Mouse (Mus musculus) heart, embryonic 12.5 days (tissue): ENCODE data around the gene Lrrc75b. TPM values are rescaled to one million over a fixed set of nuclear protein-coding genes. Genes with fewer than 3 reads are reported as not detected.

Experiments
- ATAC-seq: fragments of 200-750 bp; cut with Nextera tagmentation; 2 replicates; pipeline ENCODE4 v1.8.0; 2017; ENCODE audit warnings: moderate TSS enrichment, moderate library complexity; ENCODE audit not compliant: insufficient number of reproducible peaks, low FRiP score
- H3K27ac ChIP-seq: fragments of 300-500 bp; sonication (generic); 2 replicates; pipeline ENCODE4 v1.5.1; 2016; ENCODE audit warnings: mild to moderate bottlenecking, moderate library complexity; ENCODE audit not compliant: poor library complexity, severe bottlenecking
- H3K27me3 ChIP-seq: fragments of 300-500 bp; sonication (generic); replicated peaks from 2 replicates; pipeline ENCODE4 v1.6.1; 2016; ENCODE audit warnings: mild to moderate bottlenecking, moderate library complexity
- H3K36me3 ChIP-seq: fragments of 300-500 bp; sonication (generic); 2 replicates; pipeline ENCODE4 v1.6.1; 2016; ENCODE audit warnings: mild to moderate bottlenecking, moderate library complexity
- H3K4me1 ChIP-seq: fragments of 300-500 bp; sonication (generic); replicated peaks from 2 replicates; pipeline ENCODE4 v1.6.1; 2016; ENCODE audit warnings: mild to moderate bottlenecking
- H3K4me2 ChIP-seq: fragments of 300-500 bp; sonication (generic); 2 replicates; pipeline ENCODE4 v1.6.1; 2016; ENCODE audit warnings: mild to moderate bottlenecking, moderate library complexity
- H3K4me3 ChIP-seq: fragments of 300-500 bp; sonication (generic); 2 replicates; pipeline ENCODE4 v1.5.1; 2016; ENCODE audit warnings: mild to moderate bottlenecking
- H3K9ac ChIP-seq: fragments of 300-500 bp; sonication (generic); 2 replicates; pipeline ENCODE4 v1.6.1; 2016; ENCODE audit warnings: mild to moderate bottlenecking, moderate library complexity
- H3K9me3 ChIP-seq: fragments of 300-500 bp; sonication (generic); replicated peaks from 2 replicates; pipeline ENCODE4 v1.6.1; 2016; ENCODE audit warnings: mild to moderate bottlenecking, moderate library complexity
- WGBS: fragments of 180-500 bp; shearing (Covaris S2); methylation state at CpG from one replicate; pipeline ENCODE4 v1.1.7; 2016; 5-methylcytosine and 5-hydroxymethylcytosine counted together
- polyA plus RNA-seq: library from polyadenylated mRNA; unstranded; fragments of >200 nt; fragmentation: Nextera tagmentation; extraction: Ambion mirVana; gene quantifications from 2 replicates; pipeline ENCODE4 v1.2.1, GENCODE M21; 2016

Lrrc75b gene
- polyA plus RNA-seq, 1 experiment from 2014 or later, result 1.6 TPM

- 0 out of 2 replicates have a peak overlapping the region, but pooled peaks have one; percentile 31 for H3K27ac ChIP-seq
- peaks cover 35% of the 10 kb centered on the region for H3K27me3 ChIP-seq
- H3K4me3 ChIP-seq, result no peak overlapping the region
- no peaks in the 10 kb centered on the region for H3K36me3 ChIP-seq
- ATAC-seq, result no peak
- WGBS, result 36% methylated on average over 9 of the region's 9 CpGs
- H3K9me3 ChIP-seq, result no peaks in the 10 kb centered on the region
- no peak overlapping the region for H3K9ac ChIP-seq
- peaks cover 36% of the 10 kb centered on the region for H3K4me1 ChIP-seq
- peak overlapping the region; percentile 16 for H3K4me2 ChIP-seq
These were observed 4.1 kb downstream of the Lrrc75b start for GRCm38 (mm10) chr10:75556026-75556425.

GRCm38 (mm10) chr10:75555557-75555956, 4.6 kb downstream of the Lrrc75b start:
- Histone ChIP-seq H3K4me3 (no peak overlapping the region), H3K4me1 (peaks cover 36% of the 10 kb centered on the region), H3K36me3 (no peaks in the 10 kb centered on the region), H3K27ac (no peak overlapping the region), H3K4me2 (peak overlapping the region; percentile 16; the same call in 1 of the 2 replicates), H3K27me3 (peaks cover 31% of the 10 kb centered on the region), H3K9ac (no peak overlapping the region), H3K9me3 (no peaks in the 10 kb centered on the region)
- no peak for ATAC-seq
- WGBS, result 62% methylated on average over 6 of the region's 6 CpGs

- no peaks in the 10 kb centered on the region for H3K36me3 ChIP-seq
These were observed 6.0 kb downstream of the Lrrc75b start for GRCm38 (mm10) chr10:75554090-75554489.

GRCm38 (mm10) chr10:75552701-75553450, 7.3 kb downstream of the Lrrc75b start:
- peaks cover 7% of the 10 kb centered on the region for H3K27me3 ChIP-seq

More at GRCm38 (mm10) chr10:75554090-75554489, 6.0 kb downstream of the Lrrc75b start:
- 84% methylated on average over 8 of the region's 8 CpGs for WGBS
- Histone ChIP-seq H3K9me3 (no peaks in the 10 kb centered on the region), H3K4me1 (peaks cover 23% of the 10 kb centered on the region), H3K4me3 (no peak overlapping the region), H3K27me3 (peaks cover 16% of the 10 kb centered on the region), H3K4me2 (no peak overlapping the region), H3K9ac (no peak overlapping the region), H3K27ac (no peak overlapping the region)
- ATAC-seq, result no peak

GRCm38 (mm10) chr10:75552106-75552505, 8.0 kb downstream of the Lrrc75b start:
- H3K9me3 ChIP-seq, result no peaks in the 10 kb centered on the region
- WGBS, result 60% methylated on average over 2 of the region's 2 CpGs
- no peaks in the 10 kb centered on the region for H3K36me3 ChIP-seq
- no peak for ATAC-seq
- H3K9ac ChIP-seq, result no peak overlapping the region
- peaks cover 22% of the 10 kb centered on the region for H3K4me1 ChIP-seq
- H3K4me2 ChIP-seq, result no peak overlapping the region
- no peak overlapping the region for H3K27ac ChIP-seq
- H3K27me3 ChIP-seq, result no peaks in the 10 kb centered on the region
- no peak overlapping the region for H3K4me3 ChIP-seq

More at GRCm38 (mm10) chr10:75552701-75553450, 7.3 kb downstream of the Lrrc75b start:
- Histone ChIP-seq H3K27ac (no peak overlapping the region), H3K9me3 (no peaks in the 10 kb centered on the region), H3K9ac (no peak overlapping the region), H3K4me1 (peaks cover 20% of the 10 kb centered on the region), H3K36me3 (no peaks in the 10 kb centered on the region), H3K4me3 (no peak overlapping the region), H3K4me2 (no peak overlapping the region)
- no peak for ATAC-seq
- 70% methylated on average over 13 of the region's 13 CpGs for whole genome bisulfite sequencing

GRCm38 (mm10) chr10:75551175-75551574, 9.0 kb downstream of the Lrrc75b start:
- peaks cover 13% of the 10 kb centered on the region for H3K4me1 ChIP-seq
- no peak overlapping the region for H3K4me3 ChIP-seq
- WGBS, result 36% methylated on average over 12 of the region's 12 CpGs
- H3K4me2 ChIP-seq, result no peak overlapping the region
- no peak overlapping the region for H3K9ac ChIP-seq
- no peaks in the 10 kb centered on the region for H3K9me3 ChIP-seq
- no peaks in the 10 kb centered on the region for H3K36me3 ChIP-seq
- H3K27me3 ChIP-seq, result no peaks in the 10 kb centered on the region
- H3K27ac ChIP-seq, result no peak overlapping the region
- ATAC-seq, result no peak

GRCm38 (mm10) chr10:75549886-75550285, 10.2 kb downstream of the Lrrc75b start:
- Histone ChIP-seq H3K4me2 (no peak overlapping the region), H3K27me3 (no peaks in the 10 kb centered on the region), H3K4me1 (0 out of 2 replicates have a peak, but pooled peaks cover 6% of the 10 kb centered on the region), H3K4me3 (no peak overlapping the region), H3K27ac (no peak overlapping the region), H3K9ac (no peak overlapping the region), H3K36me3 (no peaks in the 10 kb centered on the region), H3K9me3 (peaks cover 3% of the 10 kb centered on the region; the same call in 1 of the 2 replicates)
- no peak for ATAC-seq
- WGBS, result 72% methylated on average over 7 of the region's 7 CpGs

GRCm38 (mm10) chr10:75548486-75548885, 11.6 kb downstream of the Lrrc75b start:
- WGBS, result 57% methylated on average over 14 of the region's 14 CpGs
- Histone ChIP-seq H3K4me1 (0 out of 2 replicates have a peak, but pooled peaks cover 6% of the 10 kb centered on the region), H3K9me3 (peaks cover 5% of the 10 kb centered on the region; the same call in 1 of the 2 replicates), H3K9ac (peak overlapping the region; percentile 13; the same call in 1 of the 2 replicates), H3K4me2 (no peak overlapping the region), H3K36me3 (no peaks in the 10 kb centered on the region), H3K27me3 (no peaks in the 10 kb centered on the region), H3K4me3 (no peak overlapping the region), H3K27ac (no peak overlapping the region)
- ATAC-seq, result no peak

GRCm38 (mm10) chr10:75547901-75548300, 12.2 kb downstream of the Lrrc75b start:
- H3K4me2 ChIP-seq, result no peak overlapping the region
- H3K27me3 ChIP-seq, result no peaks in the 10 kb centered on the region
- no peak overlapping the region for H3K4me3 ChIP-seq
- H3K4me1 ChIP-seq, result 0 out of 2 replicates have a peak, but pooled peaks cover 6% of the 10 kb centered on the region
- no peak overlapping the region for H3K27ac ChIP-seq
- WGBS, result 42% methylated on average over 7 of the region's 7 CpGs
- peaks cover 5% of the 10 kb centered on the region; the same call in 1 of the 2 replicates for H3K9me3 ChIP-seq
- no peak for ATAC-seq
- no peak overlapping the region for H3K9ac ChIP-seq
- no peaks in the 10 kb centered on the region for H3K36me3 ChIP-seq

GRCm38 (mm10) chr10:75536123-75536522, 24.0 kb downstream of the Lrrc75b start:
- Histone ChIP-seq H3K4me1 (peaks cover 17% of the 10 kb centered on the region), H3K27me3 (no peaks in the 10 kb centered on the region), H3K4me3 (no peak overlapping the region), H3K36me3 (peaks cover 49% of the 10 kb centered on the region), H3K4me2 (no peak overlapping the region), H3K27ac (no peak overlapping the region), H3K9me3 (0 out of 2 replicates have a peak, but pooled peaks cover 3% of the 10 kb centered on the region), H3K9ac (no peak overlapping the region)
- WGBS, result 87% methylated on average over 5 of the region's 5 CpGs
- no peak for ATAC-seq

- Histone ChIP-seq H3K9ac (no peak overlapping the region), H3K4me3 (no peak overlapping the region), H3K27me3 (no peaks in the 10 kb centered on the region), H3K36me3 (peaks cover 49% of the 10 kb centered on the region), H3K4me1 (peaks cover 17% of the 10 kb centered on the region), H3K4me2 (no peak overlapping the region), H3K27ac (no peak overlapping the region), H3K9me3 (0 out of 2 replicates have a peak, but pooled peaks cover 3% of the 10 kb centered on the region)
- ATAC-seq, result no peak
- WGBS, result 64% methylated on average over 2 of the region's 2 CpGs
These were observed 24.7 kb downstream of the Lrrc75b start for GRCm38 (mm10) chr10:75535423-75535822.
